Mouse (Mus musculus): ENCODE data around the gene 6720489N17Rik.
"Not testable (repeated sequence)": the region's sequence is repeated elsewhere in the genome, so short reads cannot be mapped to it uniquely, and the experiment has no call there.

The 6720489N17Rik gene

DNA sequence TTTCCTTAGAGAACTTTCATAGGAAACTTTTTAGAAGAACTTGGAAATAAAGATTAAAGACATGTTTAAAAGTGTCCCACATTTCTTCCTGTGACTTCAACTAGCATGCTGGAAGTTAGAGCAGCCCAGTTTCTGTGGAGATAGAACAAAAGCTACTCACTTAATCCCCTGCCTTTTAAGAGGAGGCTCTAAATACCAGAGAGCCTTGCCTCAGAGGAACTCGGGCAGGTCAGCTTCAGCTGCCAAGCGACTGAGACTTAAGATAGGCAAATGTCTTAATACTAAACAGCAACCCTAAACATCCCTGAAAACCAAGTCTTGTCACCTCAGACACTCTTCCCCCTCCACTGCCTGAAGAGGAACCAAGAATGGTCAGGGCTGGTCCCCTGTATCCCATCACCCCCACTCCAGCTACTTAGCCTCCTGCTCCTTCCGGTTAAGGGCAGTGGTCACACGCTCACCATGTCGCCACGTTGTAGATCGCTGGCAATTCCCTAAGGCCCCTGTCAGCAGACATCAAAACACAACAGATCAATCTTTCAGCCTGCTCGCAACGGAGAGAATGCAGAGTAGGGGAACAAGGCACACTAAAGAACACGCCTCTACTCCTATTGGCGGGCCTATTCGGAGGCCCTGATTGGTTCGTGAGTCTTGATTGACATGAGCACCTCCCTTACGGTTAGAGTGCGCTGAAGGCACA is at the start of gene 6720489N17Rik:
Gene 6720489N17Rik, minus strand, starts transcription at position 606 of the 700 bp plus-strand sequence.
- peak; percentile 88 for DNase-seq (ENCODE audit: low read depth)

DNA sequence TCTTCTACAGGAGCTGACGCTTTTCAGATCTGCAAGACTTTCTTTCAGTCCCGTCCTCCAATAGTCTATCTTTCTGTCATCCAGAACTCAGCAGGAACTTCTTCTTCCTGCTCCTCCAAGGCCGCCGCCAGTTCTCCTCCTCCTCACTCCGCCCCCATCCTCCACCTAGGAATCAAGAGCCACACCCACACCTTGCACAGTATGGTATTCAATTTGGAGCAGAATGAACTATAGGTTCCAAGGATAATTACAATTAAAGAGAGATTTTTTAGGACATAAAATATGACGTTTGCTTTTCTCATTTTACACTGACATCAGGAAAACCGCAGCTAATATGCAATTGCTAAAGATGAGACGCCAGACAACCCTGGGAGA is 29.4 kb upstream of the 6720489N17Rik start:
- no peak for DNase-seq (ENCODE audit: low read depth)

DNA sequence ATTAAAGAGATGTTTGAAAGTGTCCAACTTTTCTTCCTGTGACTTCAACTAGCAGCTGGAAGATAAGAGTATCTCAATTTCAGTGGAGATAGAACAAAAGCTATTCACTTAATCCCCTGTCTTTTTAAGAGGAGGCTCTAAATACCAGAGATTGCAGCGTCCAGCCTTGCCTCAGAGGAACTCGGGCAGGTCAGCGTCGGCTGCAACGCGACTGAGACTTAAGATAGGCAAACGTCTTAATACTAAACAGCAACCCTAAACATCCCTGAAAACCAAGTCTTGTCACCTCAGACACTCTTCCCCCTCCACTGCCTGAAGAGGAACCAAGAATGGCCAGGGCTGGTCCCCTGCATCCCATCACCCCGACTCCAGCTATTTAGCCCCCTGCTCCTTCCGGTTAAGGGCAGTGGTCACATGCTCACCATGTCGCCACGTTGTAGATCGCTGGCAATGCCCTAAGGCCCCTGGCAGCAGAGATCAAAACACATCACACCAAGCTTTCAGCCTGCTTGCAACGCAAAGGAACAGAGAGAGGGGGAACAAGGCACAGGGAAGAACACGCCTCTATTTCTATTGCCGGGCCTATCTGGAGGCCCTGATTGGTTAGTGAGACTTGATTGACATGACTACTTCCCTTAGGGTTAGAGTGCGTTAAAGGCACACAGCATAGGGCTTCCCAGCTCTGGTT is 28.8 kb upstream of the 6720489N17Rik start:
- DNase-seq (ENCODE audit: low read depth) = peak; percentile 89

DNA sequence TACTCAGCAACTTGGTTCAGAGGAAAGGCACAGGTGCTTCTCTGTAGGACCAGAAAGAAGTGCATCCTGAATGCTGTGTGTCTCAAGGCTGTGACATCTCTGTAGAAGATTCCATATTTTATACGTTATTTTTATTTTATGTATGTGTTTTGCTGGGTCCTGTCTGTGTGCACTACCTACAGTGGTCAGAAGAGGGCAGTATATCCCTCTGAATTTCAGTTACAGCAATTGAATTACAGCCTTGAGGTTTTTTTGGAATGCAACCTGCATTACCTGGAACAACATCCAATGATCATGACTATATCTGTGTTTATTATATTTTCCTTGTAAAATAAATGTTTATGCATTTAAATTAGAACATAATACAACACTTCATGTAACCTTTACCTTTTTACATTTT is 3.1 kb upstream of the 6720489N17Rik start:
- DNase-seq (ENCODE audit: low read depth) = peak; percentile 79

DNA sequence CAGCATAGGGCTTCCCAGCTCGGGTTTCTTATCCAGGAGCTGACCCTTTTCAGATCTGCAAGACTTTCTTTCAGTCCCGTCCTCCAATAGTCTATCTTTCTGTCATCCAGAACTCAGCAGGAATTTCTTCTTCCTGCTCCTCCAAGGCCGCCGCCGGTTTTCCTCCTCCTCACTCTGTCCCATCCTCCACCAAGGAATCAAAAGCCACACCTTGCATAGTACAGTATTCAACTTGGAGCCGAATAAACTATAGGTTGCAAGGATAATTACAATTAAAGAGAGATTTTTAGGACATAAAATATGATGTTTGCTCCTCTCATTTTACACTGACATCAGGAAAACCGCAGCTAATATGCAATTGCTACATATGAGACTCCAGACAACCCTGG is 289 bp upstream of the 6720489N17Rik start:
- DNase-seq (ENCODE audit: low read depth) = peak; percentile 25

DNA sequence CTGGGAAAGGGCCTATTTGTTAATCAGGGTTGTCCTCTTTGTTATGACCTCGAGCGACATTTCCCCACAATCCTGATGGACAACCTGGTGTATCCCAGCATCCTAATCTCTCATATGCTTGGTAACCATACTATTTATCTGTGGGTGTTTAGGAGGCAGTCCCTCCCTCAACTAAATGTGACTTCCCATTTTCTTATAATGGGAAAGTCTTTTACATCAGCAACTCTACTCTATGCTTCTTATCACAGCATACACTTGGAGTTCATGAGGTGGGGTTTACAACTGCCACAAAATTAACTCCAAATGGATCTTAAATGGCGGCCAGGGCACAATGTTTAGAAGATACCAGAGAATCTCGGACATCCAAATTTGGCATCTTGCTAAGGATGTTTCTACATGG is 6.5 kb downstream of the 6720489N17Rik start:
- not testable (repeated sequence) for DNase-seq (ENCODE audit: low read depth)

DNA sequence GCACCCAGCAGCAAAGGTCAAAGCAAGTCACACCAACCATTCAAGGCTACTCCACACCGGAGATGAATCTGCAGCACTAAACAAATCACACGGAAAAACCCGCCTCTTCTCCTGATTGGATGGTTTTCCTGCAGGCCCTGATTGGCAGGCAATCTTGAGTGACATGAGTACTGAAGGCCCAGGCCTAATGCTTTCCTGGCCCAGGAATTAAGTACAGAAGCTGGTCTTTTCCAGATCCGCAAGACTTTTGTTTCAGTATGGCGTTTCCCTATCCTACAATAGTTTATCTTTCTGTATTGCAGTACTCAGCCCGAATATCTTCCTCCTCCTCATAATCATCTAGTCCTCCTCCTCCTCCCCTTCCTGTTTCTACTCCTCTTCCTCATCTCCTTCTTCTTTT is 52.9 kb downstream of the 6720489N17Rik start, which contains the start of gene Zfp934:
Gene Zfp934, minus strand, starts transcription at position 101 of the 400 bp plus-strand sequence.
- not testable (repeated sequence) for DNase-seq (ENCODE audit: low read depth)

DNA sequence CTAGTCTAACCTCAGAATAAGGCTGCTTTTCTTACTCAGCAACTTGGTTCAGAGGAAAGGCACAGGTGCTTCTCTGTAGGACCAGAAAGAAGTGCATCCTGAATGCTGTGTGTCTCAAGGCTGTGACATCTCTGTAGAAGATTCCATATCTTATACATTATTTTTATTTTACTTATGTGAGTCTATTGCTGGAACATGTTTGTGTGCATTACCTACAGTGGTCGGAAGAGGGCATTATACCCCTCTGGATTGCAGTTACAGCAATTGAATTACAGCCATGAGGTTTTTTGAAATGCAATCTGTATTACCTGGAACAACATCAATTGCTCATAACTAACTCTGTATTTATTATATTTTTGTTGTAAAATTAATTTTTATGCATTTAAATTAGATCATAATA is 62.3 kb downstream of the 6720489N17Rik start:
- not testable (repeated sequence) for DNase-seq (ENCODE audit: low read depth)

DNA sequence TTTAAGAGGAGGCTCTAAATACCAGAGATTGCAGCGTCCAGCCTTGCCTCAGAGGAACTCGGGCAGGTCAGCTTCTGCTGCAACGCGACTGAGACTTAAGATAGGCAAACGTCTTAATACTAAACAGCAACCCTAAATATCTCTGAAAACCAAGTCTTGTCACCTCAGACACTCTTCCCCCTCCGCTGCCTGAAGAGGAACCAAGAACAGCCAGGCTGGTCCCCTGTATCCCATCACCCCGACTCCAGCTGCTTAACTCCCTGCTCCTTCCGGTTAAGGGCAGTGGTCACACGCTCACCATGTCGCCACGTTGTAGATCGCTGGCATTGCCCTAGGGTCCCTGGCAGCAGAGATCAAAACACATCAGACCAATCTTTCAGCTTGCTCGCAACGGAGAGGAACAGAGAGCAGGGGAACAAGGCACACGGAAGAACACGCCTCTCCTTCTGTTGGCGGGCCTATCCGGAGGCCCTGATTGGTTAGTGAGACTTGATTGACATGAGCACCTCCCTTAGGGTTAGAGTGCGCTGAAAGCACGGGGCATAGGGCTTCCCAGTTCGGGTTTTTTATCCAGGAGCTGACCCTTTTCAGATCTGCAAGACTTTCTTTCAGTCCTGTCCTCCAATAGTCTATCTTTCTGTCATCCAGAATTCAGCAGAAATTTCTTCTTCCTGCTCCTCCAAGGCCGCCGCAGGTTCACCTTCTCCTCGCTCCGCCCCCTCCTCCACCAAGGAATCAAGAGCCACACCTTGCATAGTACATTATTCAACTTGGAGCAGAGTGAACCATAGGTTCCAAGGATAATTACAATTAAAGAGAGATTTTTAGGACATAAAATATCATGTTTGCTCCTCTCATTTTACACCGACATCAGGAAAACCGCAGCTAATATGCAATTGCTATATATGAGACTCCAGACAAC is 65.5 kb downstream of the 6720489N17Rik start, which contains the start of gene Zfp935:
Gene Zfp935, minus strand, starts transcription at position 323 of the 922 bp plus-strand sequence.
- DNase-seq (ENCODE audit: low read depth) = peak; percentile 58

Measured in induced T-regulatory cell, adult 2 months (primary cell).